Mouse (Mus musculus) kidney, embryonic 15.5 days (tissue): ENCODE measurements at regions not wholly inside any gene's neighbourhood (a gene's known extent, or its start where the extent isn't known, plus 50 kb on each side); places are given as distances from the start of the nearest gene placed in this dataset.
"Not testable (repeated sequence)": the region's sequence is repeated elsewhere in the genome, so short reads cannot be mapped to it uniquely, and the experiment has no call there.

Experiments
- ATAC-seq: fragments of 200-750 bp; cut with Nextera tagmentation; replicated peaks from 2 replicates; pipeline ENCODE4 v1.8.0; 2017; ENCODE audit warnings: moderate TSS enrichment; ENCODE audit not compliant: low FRiP score
- H3K27ac ChIP-seq: fragments of 300-500 bp; sonication (generic); 2 replicates; pipeline ENCODE4 v1.5.1; 2015; ENCODE audit warnings: mild to moderate bottlenecking, inconsistent platforms
- H3K27me3 ChIP-seq: fragments of 300-500 bp; sonication (generic); 2 replicates; pipeline ENCODE4 v1.6.1; 2015; ENCODE audit warnings: inconsistent platforms
- H3K36me3 ChIP-seq: fragments of 300-500 bp; sonication (generic); 2 replicates; pipeline ENCODE4 v1.6.1; 2015; ENCODE audit warnings: inconsistent platforms
- H3K4me1 ChIP-seq: fragments of 300-500 bp; sonication (generic); 2 replicates; pipeline ENCODE4 v1.6.1; 2015; ENCODE audit warnings: inconsistent platforms
- H3K4me2 ChIP-seq: fragments of 300-500 bp; sonication (generic); 2 replicates; pipeline ENCODE4 v1.6.1; 2015; ENCODE audit warnings: moderate library complexity, mild to moderate bottlenecking, inconsistent platforms
- H3K4me3 ChIP-seq: fragments of 300-500 bp; sonication (generic); replicated peaks from 2 replicates; pipeline ENCODE4 v1.5.1; 2015; ENCODE audit warnings: mild to moderate bottlenecking, inconsistent platforms
- H3K9ac ChIP-seq: fragments of 300-500 bp; sonication (generic); 2 replicates; pipeline ENCODE4 v1.6.1; 2015; ENCODE audit warnings: mild to moderate bottlenecking, inconsistent platforms
- H3K9me3 ChIP-seq: fragments of 300-500 bp; sonication (generic); replicated peaks from 2 replicates; pipeline ENCODE4 v1.6.1; 2016; ENCODE audit warnings: inconsistent platforms
- WGBS: fragments of 180-500 bp; shearing (Covaris S2); methylation state at CpG from one replicate; pipeline ENCODE4 v1.1.7; 2015; ENCODE audit warnings: mixed read lengths; 5-methylcytosine and 5-hydroxymethylcytosine counted together

DNA sequence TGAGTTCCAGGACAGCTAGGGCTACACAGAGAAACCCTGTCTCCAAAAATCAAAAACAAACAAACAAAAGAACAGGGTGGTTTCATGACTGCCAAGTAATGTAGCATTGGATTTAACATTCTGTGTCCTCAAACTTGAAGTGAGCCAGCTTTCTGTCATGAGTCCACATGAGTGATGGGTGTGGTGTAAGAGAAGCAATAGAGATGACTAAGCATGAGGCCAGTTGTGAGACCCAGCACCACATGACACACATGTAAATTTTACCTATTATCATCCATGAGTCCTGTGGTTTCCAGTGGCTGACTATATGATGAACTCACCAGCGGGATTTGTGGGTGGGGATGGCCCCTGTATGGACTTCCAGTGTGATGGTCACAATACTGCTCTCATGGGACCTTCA is 176.0 kb upstream of the Peli2 start:
- Histone ChIP-seq H3K4me2 (no peak overlapping the region), H3K9me3 (no peaks in the 10 kb centered on the region), H3K27ac (no peak overlapping the region), H3K27me3 (no peaks in the 10 kb centered on the region), H3K4me1 (0 out of 2 replicates have a peak, but pooled peaks cover 5% of the 10 kb centered on the region), H3K4me3 (no peak overlapping the region), H3K36me3 (no peaks in the 10 kb centered on the region), H3K9ac (no peak overlapping the region)
- ATAC-seq = no peak
- 94% methylated on average over 1 of the region's 1 CpGs for WGBS

GRCm38 (mm10) chr14:47951041-47951440 is 169.6 kb upstream of the Peli2 start:
- 82% methylated on average over 5 of the region's 5 CpGs for WGBS
- no peaks in the 10 kb centered on the region for H3K9me3 ChIP-seq

GRCm38 (mm10) chr14:47958171-47958570 is 162.5 kb upstream of the Peli2 start:
- Histone ChIP-seq H3K4me1 (0 out of 2 replicates have a peak, but pooled peaks cover 6% of the 10 kb centered on the region), H3K27ac (no peak overlapping the region), H3K4me2 (no peak overlapping the region), H3K9me3 (no peaks in the 10 kb centered on the region), H3K9ac (no peak overlapping the region), H3K27me3 (no peaks in the 10 kb centered on the region), H3K4me3 (no peak overlapping the region), H3K36me3 (no peaks in the 10 kb centered on the region)
- no peak for ATAC-seq
- WGBS = 84% methylated on average over 9 of the region's 9 CpGs

More at GRCm38 (mm10) chr14:47951041-47951440, 169.6 kb upstream of the Peli2 start:
- no peak overlapping the region for H3K4me2 ChIP-seq
- H3K9ac ChIP-seq = no peak overlapping the region
- H3K4me3 ChIP-seq = no peak overlapping the region
- no peaks in the 10 kb centered on the region for H3K36me3 ChIP-seq
- H3K27ac ChIP-seq = no peak overlapping the region
- H3K4me1 ChIP-seq = no peaks in the 10 kb centered on the region
- ATAC-seq = no peak
- H3K27me3 ChIP-seq = no peaks in the 10 kb centered on the region

DNA sequence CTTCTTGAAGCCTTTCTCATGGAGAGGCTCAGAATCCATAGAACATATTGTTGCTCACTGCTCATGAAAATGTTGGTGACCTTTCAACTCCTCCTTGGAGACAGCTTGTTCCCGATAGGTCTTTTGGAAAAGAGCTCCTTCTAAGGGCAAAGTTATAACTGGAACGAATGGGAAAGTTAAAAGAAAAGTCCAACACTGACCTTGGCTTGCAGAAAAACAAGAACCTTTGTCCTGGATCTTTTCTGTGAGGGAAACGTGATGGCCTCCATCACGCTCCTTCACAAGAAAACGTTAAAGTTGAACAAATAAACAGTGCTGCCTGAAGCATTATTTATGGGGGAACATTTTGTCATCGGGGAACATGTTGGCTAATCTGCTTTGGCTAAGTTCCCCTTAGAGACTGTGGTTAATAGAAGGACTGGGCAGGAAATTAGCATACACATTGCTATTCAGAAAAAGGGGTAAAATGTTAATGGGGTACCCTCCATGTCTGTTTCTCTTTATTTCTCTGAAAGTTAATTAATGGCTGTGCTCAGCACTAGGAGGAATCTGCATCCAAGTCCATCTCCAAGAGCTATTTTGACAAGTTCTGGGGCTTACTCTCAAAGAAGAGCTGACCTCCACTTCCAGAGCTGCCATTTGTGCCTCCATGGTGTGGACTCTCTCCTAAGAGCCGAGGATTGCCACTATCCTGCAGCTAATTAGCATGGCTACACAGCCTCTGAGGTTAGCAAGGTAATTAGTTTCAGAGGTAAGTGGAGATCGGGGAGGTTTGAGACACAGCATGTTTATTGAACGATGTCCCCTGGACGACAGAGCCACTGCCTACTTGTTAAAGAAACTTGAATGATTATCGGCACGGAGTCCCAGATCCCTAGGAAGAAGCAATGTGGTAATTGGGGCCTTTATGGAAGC is 161.0 kb upstream of the Peli2 start:
- Histone ChIP-seq H3K27me3 (no peaks in the 10 kb centered on the region), H3K36me3 (no peaks in the 10 kb centered on the region), H3K4me3 (no peak overlapping the region), H3K9ac (no peak overlapping the region), H3K9me3 (no peaks in the 10 kb centered on the region), H3K4me1 (0 out of 2 replicates have a peak, but pooled peaks cover 6% of the 10 kb centered on the region), H3K4me2 (no peak overlapping the region), H3K27ac (no peak overlapping the region)
- no peak for ATAC-seq
- 33% methylated on average over 12 of the region's 12 CpGs for WGBS

DNA sequence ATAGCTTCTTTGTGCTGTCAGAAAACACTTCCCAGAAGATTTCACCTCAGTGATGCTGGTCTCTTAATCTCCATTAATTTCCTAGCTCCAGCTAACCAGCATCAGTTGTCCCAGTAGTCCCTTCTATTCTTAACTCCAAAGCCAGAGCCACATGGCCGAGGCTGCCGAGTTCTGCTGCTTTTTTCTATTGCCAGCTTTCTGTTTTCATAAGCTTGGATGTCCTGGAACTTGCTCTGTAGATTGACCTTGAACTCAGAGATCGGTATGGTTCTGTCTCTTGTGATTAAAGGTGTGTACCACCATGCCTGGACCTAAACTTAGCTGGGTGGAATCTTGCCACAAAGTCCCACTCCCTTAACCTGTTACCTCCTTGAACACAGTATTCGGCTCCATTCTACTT is 155.8 kb upstream of the Peli2 start:
- H3K36me3 ChIP-seq, H3K27me3 ChIP-seq, H3K9me3 ChIP-seq, H3K4me2 ChIP-seq, H3K9ac ChIP-seq, H3K4me3 ChIP-seq, ATAC-seq, H3K27ac ChIP-seq, H3K4me1 ChIP-seq: not testable (repeated sequence)
- 68% methylated on average over 4 of the region's 4 CpGs for WGBS

GRCm38 (mm10) chr14:47969871-47970270 is 150.8 kb upstream of the Peli2 start:
- Histone ChIP-seq H3K36me3 (no peaks in the 10 kb centered on the region), H3K4me1 (no peaks in the 10 kb centered on the region), H3K4me3 (no peak overlapping the region), H3K27ac (no peak overlapping the region), H3K9ac (no peak overlapping the region), H3K9me3 (no peaks in the 10 kb centered on the region), H3K4me2 (no peak overlapping the region), H3K27me3 (no peaks in the 10 kb centered on the region)
- 67% methylated on average over 1 of the region's 1 CpGs for WGBS
- no peak for ATAC-seq

DNA sequence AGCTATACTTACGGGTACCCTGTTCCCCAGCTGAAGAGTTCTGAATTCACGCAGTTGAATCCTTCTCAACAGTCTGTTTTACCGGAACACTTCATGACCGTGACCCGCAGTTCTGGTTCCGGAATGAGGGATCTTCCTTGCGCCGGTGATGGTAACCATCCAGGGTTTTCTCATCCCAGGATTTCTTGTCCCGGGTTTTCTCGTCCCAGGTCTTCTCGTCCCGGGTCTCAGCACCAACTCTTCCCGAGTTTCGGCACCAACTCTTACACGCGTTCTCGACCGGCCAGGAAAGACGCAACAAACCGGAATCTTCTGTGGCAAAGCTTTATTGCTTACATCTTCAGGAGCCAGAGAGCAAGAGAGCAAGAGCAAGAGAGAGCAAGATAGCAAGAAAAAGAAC is 147.5 kb upstream of the Peli2 start:
- not testable (repeated sequence) for H3K4me2 ChIP-seq, H3K9me3 ChIP-seq, H3K4me1 ChIP-seq, H3K36me3 ChIP-seq, H3K4me3 ChIP-seq, ATAC-seq, H3K9ac ChIP-seq, H3K27me3 ChIP-seq, H3K27ac ChIP-seq
- WGBS = 97% methylated on average over 20 of the region's 20 CpGs

DNA sequence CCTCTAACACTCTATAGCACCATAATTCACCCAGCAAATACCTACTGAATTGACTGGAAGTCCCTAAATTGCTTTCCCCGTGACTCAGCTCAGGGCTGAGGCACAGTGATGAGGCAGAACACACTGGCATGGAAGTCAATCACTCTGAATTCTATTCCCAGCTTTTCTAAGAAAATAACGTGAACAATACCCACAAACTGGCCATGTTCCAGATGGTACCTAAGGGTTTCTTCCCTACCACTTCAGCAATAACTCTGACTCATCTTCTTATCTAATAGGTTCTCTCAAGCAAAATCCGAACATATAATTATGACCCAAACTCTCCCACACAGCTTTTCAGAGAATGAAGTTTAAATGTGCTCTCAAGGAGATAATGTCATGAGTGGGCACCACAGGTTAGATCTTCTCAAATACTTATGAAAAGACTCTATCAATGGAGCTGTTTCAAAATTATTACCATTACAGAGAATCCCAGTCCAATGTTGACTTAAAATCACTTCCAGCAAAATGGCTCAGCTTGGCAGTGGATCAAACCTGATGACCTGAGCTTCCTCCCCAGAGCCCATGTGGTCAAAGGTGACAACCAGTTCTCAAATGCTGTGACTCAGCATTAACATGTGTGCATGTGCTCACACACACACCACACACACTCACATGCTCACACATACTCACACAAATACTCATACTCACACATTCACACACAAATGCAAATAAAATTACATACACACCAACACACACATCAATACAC is 137.5 kb upstream of the Peli2 start:
- Histone ChIP-seq H3K9ac (no peak overlapping the region), H3K4me3 (no peak overlapping the region), H3K36me3 (no peaks in the 10 kb centered on the region), H3K27ac (no peak overlapping the region), H3K27me3 (no peaks in the 10 kb centered on the region), H3K4me2 (no peak overlapping the region), H3K9me3 (no peaks in the 10 kb centered on the region), H3K4me1 (peaks cover 11% of the 10 kb centered on the region)
- ATAC-seq = no peak
- WGBS = 73% methylated on average over 3 of the region's 3 CpGs

DNA sequence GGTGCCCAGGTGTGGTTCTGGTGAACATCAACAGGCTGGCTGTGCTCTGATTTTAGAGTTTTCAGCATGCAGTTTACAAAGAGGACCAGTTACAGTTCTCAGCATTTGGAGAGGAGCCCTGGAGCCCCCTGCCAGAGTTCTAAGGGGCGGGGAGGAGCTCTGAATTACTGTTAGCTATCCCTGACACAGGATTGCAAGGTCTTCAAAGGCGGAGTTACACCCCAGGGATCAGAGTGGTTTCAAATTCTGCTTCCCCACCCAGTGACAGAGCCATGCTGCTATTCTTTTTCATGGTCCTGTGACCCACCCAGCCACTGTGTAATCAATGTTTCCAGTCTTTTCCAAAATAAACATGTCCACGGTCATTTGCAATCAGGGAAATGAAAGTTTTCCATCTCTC is 134.1 kb upstream of the Peli2 start:
- Histone ChIP-seq H3K4me1 (peaks cover 11% of the 10 kb centered on the region), H3K27ac (no peak overlapping the region), H3K36me3 (no peaks in the 10 kb centered on the region), H3K4me2 (peak overlapping the region; percentile 14), H3K4me3 (no peak overlapping the region), H3K27me3 (no peaks in the 10 kb centered on the region), H3K9ac (no peak overlapping the region), H3K9me3 (no peaks in the 10 kb centered on the region)
- ATAC-seq = peak; percentile 49
- WGBS = 6% methylated on average over 3 of the region's 3 CpGs

- Histone ChIP-seq H3K4me1 (peaks cover 11% of the 10 kb centered on the region), H3K9ac (no peak overlapping the region), H3K36me3 (no peaks in the 10 kb centered on the region), H3K4me3 (no peak overlapping the region), H3K27ac (peak overlapping the region; percentile 27; the same call in 1 of the 2 replicates), H3K9me3 (no peaks in the 10 kb centered on the region), H3K27me3 (no peaks in the 10 kb centered on the region), H3K4me2 (peak overlapping the region; percentile 14)
- 7% methylated on average over 5 of the region's 5 CpGs for WGBS
- no peak for ATAC-seq
Observed at GRCm38 (mm10) chr14:47986941-47987340, 133.7 kb upstream of the Peli2 start.

DNA sequence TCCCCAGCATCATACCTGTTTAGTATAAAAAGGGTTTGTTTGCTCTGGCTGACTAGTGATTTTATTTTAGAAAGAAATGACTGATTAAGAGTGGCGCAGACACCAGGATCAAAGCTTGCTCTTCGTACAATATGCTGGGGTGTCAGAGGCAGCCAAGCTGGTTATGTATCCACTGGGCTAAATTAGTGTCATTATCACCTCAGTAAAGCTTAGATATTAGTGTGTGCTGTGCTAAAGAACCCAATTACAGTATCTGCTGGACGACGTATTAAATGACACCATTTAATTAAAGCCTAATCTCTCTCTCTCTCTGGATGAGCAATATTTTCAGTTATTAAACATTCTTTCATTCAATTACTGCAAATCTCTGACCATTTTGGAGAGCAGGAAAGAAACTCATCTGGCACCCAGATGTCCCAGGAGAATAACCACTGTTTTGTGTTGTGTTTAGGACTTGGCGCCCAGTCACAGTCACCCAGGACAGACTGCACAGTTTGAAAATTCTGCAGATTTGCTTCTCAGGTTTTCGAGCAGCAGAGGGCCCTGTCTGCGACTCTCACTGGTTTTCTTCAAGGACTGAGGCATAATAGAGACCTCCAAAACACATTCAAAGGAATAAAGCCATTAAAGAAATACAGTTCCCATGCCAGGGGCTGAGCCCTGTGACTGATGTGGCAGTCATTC is 133.1 kb upstream of the Peli2 start:
- 69% methylated on average over 7 of the region's 7 CpGs for WGBS

GRCm38 (mm10) chr14:47988131-47988530 is 132.5 kb upstream of the Peli2 start:
- H3K9ac ChIP-seq = no peak overlapping the region
- WGBS = 71% methylated on average over 3 of the region's 3 CpGs
- ATAC-seq = no peak
- H3K4me2 ChIP-seq = no peak overlapping the region
- H3K9me3 ChIP-seq = no peaks in the 10 kb centered on the region
- H3K27ac ChIP-seq = no peak overlapping the region
- no peak overlapping the region for H3K4me3 ChIP-seq
- H3K4me1 ChIP-seq = peaks cover 11% of the 10 kb centered on the region
- H3K36me3 ChIP-seq = no peaks in the 10 kb centered on the region
- H3K27me3 ChIP-seq = no peaks in the 10 kb centered on the region

More for the DNA sequence above, 133.1 kb upstream of the Peli2 start:
- Histone ChIP-seq H3K4me2 (no peak overlapping the region), H3K9me3 (no peaks in the 10 kb centered on the region), H3K4me3 (no peak overlapping the region), H3K4me1 (peaks cover 11% of the 10 kb centered on the region), H3K27me3 (no peaks in the 10 kb centered on the region), H3K9ac (no peak overlapping the region), H3K27ac (no peak overlapping the region), H3K36me3 (no peaks in the 10 kb centered on the region)
- no peak for ATAC-seq
